Mouse (Mus musculus) heart, postnatal 0 days (tissue): ENCODE results near the gene Rgs7.

ENCODE experiments used
- CTCF ChIP-seq: IDR thresholded peaks from 2 replicates; pipeline ENCODE4 v1.5.1; 2016; ENCODE audit warnings: antibody characterized with exemption, control low read depth, low read depth
- EP300 ChIP-seq: IDR thresholded peaks from 2 replicates; pipeline ENCODE4 v1.6.1; 2016; ENCODE audit warnings: antibody characterized with exemption, low read depth

- TF ChIP-seq CTCF = no peak
- TF ChIP-seq EP300 = no peak
Observed at GRCm38 (mm10) chr1:175448017-175448416, 44.3 kb downstream of the Rgs7 start.
